Mouse (Mus musculus) layer of hippocampus, adult 8-10 months (tissue): ENCODE measurements around the gene Fam83e. TPM values are rescaled to one million over a fixed set of nuclear protein-coding genes. Genes with fewer than 3 reads are reported as not detected.

Source experiments
- total RNA-seq, 4 experiments: library from RNA; stranded (reverse); gene quantifications; 2 replicates each; pipeline ENCODE4 v1.2.4; 2022

Fam83e gene
- total RNA-seq, 4 experiments from 2014 or later = 0.18 to 0.41 (median 0.19) TPM; not detected in 1

Other genes starting within 250 kb of the Fam83e start
- gene Tulp2, start 239.3 kb upstream of the Fam83e start, total RNA-seq = not detected
- gene Gm45808, start 234.4 kb upstream of the Fam83e start, total RNA-seq = 1 to 10 TPM in 1 of 4 experiments, not detected in 3; 2.0 TPM
- gene Dhdh, start 232.4 kb upstream of the Fam83e start, total RNA-seq = 1 to 10 TPM; 5.6 to 6.3 (median 6.2) TPM
- 100 to 1,000 TPM; 101 to 135 (median 117) TPM for gene Nucb1, start 210.8 kb upstream of the Fam83e start, total RNA-seq
- gene Ppp1r15a, start 194.9 kb upstream of the Fam83e start, total RNA-seq = 10 to 100 TPM; 15.2 to 24.6 (median 19.0) TPM
- 1 to 10 TPM in 3 of 4 experiments, under 1 TPM in 1; 0.80 to 1.9 (median 1.5) TPM for gene Plekha4, start 194.9 kb upstream of the Fam83e start, total RNA-seq
- gene Hsd17b14, start 166.3 kb upstream of the Fam83e start, total RNA-seq = not detected
- gene Bcat2, start 151.1 kb upstream of the Fam83e start, total RNA-seq = 10 to 100 TPM; 23.2 to 33.0 (median 29.9) TPM
- gene Fgf21, start 105.7 kb upstream of the Fam83e start, total RNA-seq = not detected
- under 1 TPM in 3 of 4 experiments, not detected in 1; 0.20 to 0.28 (median 0.21) TPM for gene Fut1, start 103.9 kb upstream of the Fam83e start, total RNA-seq
- gene Izumo1, start 99.4 kb upstream of the Fam83e start, total RNA-seq = under 1 TPM in 3 of 4 experiments, not detected in 1; 0.14 to 0.27 (median 0.22) TPM
- 1 to 10 TPM; 5.8 to 7.5 (median 6.6) TPM for gene Rasip1, start 93.7 kb upstream of the Fam83e start, total RNA-seq
- 1 to 10 TPM; 1.5 to 4.4 (median 2.4) TPM for gene Mamstr, start 81.2 kb upstream of the Fam83e start, total RNA-seq
- gene Fut2, start 54.8 kb upstream of the Fam83e start, total RNA-seq = under 1 TPM in 3 of 4 experiments, not detected in 1; 0.20 to 0.27 (median 0.23) TPM
- 10 to 100 TPM in 3 of 4 experiments, 1 to 10 TPM in 1; 9.1 to 13.5 (median 11.6) TPM for gene Ntn5, start 37.2 kb upstream of the Fam83e start, total RNA-seq
- 1 to 10 TPM; 1.6 to 4.6 (median 3.3) TPM for gene Sec1, start 26.8 kb upstream of the Fam83e start, total RNA-seq
- gene Car11, start 21.4 kb upstream of the Fam83e start, total RNA-seq = 100 to 1,000 TPM; 158 to 230 (median 187) TPM
- 100 to 1,000 TPM in 2 of 4 experiments, 10 to 100 TPM in 2; 76.7 to 136 (median 109) TPM for gene Dbp, start 16.1 kb upstream of the Fam83e start, total RNA-seq
- 100 to 1,000 TPM; 385 to 434 (median 409) TPM for gene Rpl18, start 5.8 kb upstream of the Fam83e start, total RNA-seq
- gene Sphk2, start 3.2 kb upstream of the Fam83e start, total RNA-seq = 10 to 100 TPM; 28.1 to 36.7 (median 32.7) TPM
- not detected for gene Spaca4, start 4.6 kb downstream of the Fam83e start, total RNA-seq
- 100 to 1,000 TPM; 251 to 313 (median 283) TPM for gene Lmtk3, start 62.5 kb downstream of the Fam83e start, total RNA-seq
- gene Sult2b1, start 63.5 kb downstream of the Fam83e start, total RNA-seq = 10 to 100 TPM in 3 of 4 experiments, 1 to 10 TPM in 1; 9.9 to 12.5 (median 11.3) TPM
- 100 to 1,000 TPM; 135 to 147 (median 139) TPM for gene Cyth2, start 93.4 kb downstream of the Fam83e start, total RNA-seq
- gene Kcnj14, start 103.6 kb downstream of the Fam83e start, total RNA-seq = 1 to 10 TPM; 1.6 to 2.1 (median 1.8) TPM
- gene Grwd1, start 109.7 kb downstream of the Fam83e start, total RNA-seq = 10 to 100 TPM; 19.3 to 24.7 (median 22.3) TPM
- gene Kdelr1, start 151.6 kb downstream of the Fam83e start, total RNA-seq = 10 to 100 TPM; 72.8 to 86.3 (median 79.1) TPM
- 10 to 100 TPM in 2 of 4 experiments, 1 to 10 TPM in 2; 8.6 to 11.1 (median 10.1) TPM for gene Grin2d, start 157.2 kb downstream of the Fam83e start, total RNA-seq
- under 1 TPM in 1 of 4 experiments, not detected in 3; 0.64 TPM for gene Syngr4, start 175.5 kb downstream of the Fam83e start, total RNA-seq
- 10 to 100 TPM; 19.8 to 24.1 (median 21.2) TPM for gene Tmem143, start 175.7 kb downstream of the Fam83e start, total RNA-seq
- 1 to 10 TPM; 2.6 to 6.3 (median 6.2) TPM for gene Emp3, start 200.2 kb downstream of the Fam83e start, total RNA-seq
- 1 to 10 TPM; 3.7 to 5.4 (median 4.5) TPM for gene Ccdc114, start 202.9 kb downstream of the Fam83e start, total RNA-seq